Mouse (Mus musculus) layer of hippocampus, postnatal 36 days (tissue): ENCODE results near the gene Myom3. TPM values are rescaled to one million over a fixed set of nuclear protein-coding genes. Genes with fewer than 3 reads are reported as not detected.

Experiments
- DNase-seq, 2 experiments: peaks; one replicate each; pipeline ENCODE4 v3.0.0; 2022
- total RNA-seq, 2 experiments: library from RNA; stranded (reverse); gene quantifications; 2 replicates each; pipeline ENCODE4 v1.2.3; 2021

Gene Myom3
- total RNA-seq, 2 experiments from 2014 or later: 0.60 to 0.71 TPM

DNA sequence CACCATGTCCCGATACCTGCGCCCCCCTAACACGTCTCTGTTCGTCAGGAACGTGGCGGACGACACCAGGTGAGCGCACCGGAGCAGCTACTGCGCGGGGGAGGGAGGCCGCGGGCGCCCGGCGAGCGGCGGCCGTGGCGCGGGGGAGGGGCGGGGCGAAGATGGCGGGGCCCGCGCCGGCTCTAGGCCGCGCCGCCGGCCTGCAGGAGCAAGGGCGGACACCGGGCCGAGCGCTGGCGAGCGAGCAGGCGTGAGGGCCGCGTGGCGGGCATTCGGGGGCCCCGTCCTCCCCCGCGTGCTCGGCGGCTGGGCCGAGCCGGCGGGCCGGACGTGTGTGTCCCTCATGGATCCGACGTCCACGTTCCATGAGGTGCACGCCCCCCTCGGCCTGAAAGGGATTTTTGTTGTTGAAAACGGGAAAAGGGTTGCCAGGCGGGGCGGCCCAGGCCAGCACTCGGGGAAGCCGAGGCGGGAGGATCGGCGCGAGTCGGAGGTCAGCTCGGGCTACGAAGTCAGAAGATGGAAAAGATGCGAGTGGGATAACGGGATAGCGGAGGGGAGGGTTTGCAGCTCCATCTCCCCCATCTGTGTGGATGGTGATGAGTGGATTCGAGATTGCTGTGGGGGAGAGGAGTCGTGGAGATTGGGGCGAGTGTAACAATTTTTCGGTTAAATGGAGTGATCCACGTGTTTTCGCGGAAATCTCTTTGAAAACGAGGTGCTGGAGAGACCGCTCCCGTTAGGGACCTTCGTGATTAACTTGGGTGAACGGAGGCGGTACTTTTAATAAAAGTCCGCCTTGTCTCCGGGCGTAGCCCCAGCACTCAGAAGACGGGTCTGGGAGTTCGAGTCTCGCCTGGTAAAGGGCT is 96.9 kb downstream of the Myom3 start:
- peak; percentile 50 to 55 for DNase-seq

GRCm38 (mm10) chr4:135857597-135858186 is 98.2 kb downstream of the Myom3 start:
- DNase-seq: no peak

Other genes with a start within 250 kb of the Myom3 start
- gene Grhl3, start 186.1 kb upstream of the Myom3 start, total RNA-seq: under 1 TPM; 0.66 to 0.70 TPM
- gene Ifnlr1, start 73.4 kb upstream of the Myom3 start, total RNA-seq: under 1 TPM; 0.08 to 0.10 TPM
- gene Il22ra1, start 31.5 kb upstream of the Myom3 start, total RNA-seq: not detected
- gene Srsf10, start 96.0 kb downstream of the Myom3 start, total RNA-seq: 100 to 1,000 TPM in 1 of 2 experiments, 10 to 100 TPM in 1; 93.9 to 103 TPM
- gene Pnrc2, start 114.1 kb downstream of the Myom3 start, total RNA-seq: 10 to 100 TPM; 54.5 to 56.3 TPM
- under 1 TPM in 1 of 2 experiments, not detected in 1; 0.15 TPM for gene Cnr2, start 135.7 kb downstream of the Myom3 start, total RNA-seq
- 10 to 100 TPM; 33.4 to 43.1 TPM for gene Fuca1, start 161.0 kb downstream of the Myom3 start, total RNA-seq
- 10 to 100 TPM; 35.5 to 36.4 TPM for gene Hmgcl, start 186.7 kb downstream of the Myom3 start, total RNA-seq
- gene Gale, start 204.0 kb downstream of the Myom3 start, total RNA-seq: 10 to 100 TPM; 17.7 to 20.7 TPM
- gene Lypla2, start 212.9 kb downstream of the Myom3 start, total RNA-seq: 100 to 1,000 TPM in 1 of 2 experiments, 10 to 100 TPM in 1; 93.4 to 106 TPM
- gene Pithd1, start 227.5 kb downstream of the Myom3 start, total RNA-seq: 10 to 100 TPM; 87.4 to 89.4 TPM